Mouse (Mus musculus) heart, postnatal 14 days (tissue): ENCODE results near the gene Twf1. TPM values are rescaled to one million over a fixed set of nuclear protein-coding genes. Genes with fewer than 3 reads are reported as not detected.

ENCODE experiments used
- total RNA-seq, 2 experiments: library from RNA; stranded (reverse); gene quantifications; 2 replicates each; pipeline ENCODE4 v1.2.3; 2021

Twf1 gene
- total RNA-seq, 2 experiments from 2014 or later, result 24.3 to 24.6 TPM

Other genes with a start within 250 kb of the Twf1 start
- gene Adamts20, start 124.5 kb downstream of the Twf1 start, total RNA-seq, result under 1 TPM; 0.29 TPM
- 1 to 10 TPM; 2.5 to 3.3 TPM for gene Pus7l, start 46.3 kb downstream of the Twf1 start, total RNA-seq
- gene Irak4, start 46.2 kb downstream of the Twf1 start, total RNA-seq, result 1 to 10 TPM; 6.2 to 7.6 TPM
- gene Tmem117, start 39.3 kb upstream of the Twf1 start, total RNA-seq, result 10 to 100 TPM; 13.8 to 14.8 TPM